Mouse (Mus musculus) heart, postnatal 36 days (tissue): ENCODE results near the gene Tnrc18. TPM values are rescaled to one million over a fixed set of nuclear protein-coding genes. Genes with fewer than 3 reads are reported as not detected.

Source experiments
- DNase-seq, 2 experiments: peaks; one replicate each; pipeline ENCODE4 v3.0.0; 2021 to 2022
- intact Hi-C: fragments of 180-260 bp; cut with DNase I; formaldehyde crosslinking; loops from one replicate; pipeline ENCODE4 v1.15.1; 2025
- total RNA-seq, 2 experiments: library from RNA; stranded (reverse); gene quantifications; 2 replicates each; pipeline ENCODE4 v1.2.3; 2021

Tnrc18 gene
- total RNA-seq, 2 experiments from 2014 or later = 55.4 to 62.3 TPM

DNA sequence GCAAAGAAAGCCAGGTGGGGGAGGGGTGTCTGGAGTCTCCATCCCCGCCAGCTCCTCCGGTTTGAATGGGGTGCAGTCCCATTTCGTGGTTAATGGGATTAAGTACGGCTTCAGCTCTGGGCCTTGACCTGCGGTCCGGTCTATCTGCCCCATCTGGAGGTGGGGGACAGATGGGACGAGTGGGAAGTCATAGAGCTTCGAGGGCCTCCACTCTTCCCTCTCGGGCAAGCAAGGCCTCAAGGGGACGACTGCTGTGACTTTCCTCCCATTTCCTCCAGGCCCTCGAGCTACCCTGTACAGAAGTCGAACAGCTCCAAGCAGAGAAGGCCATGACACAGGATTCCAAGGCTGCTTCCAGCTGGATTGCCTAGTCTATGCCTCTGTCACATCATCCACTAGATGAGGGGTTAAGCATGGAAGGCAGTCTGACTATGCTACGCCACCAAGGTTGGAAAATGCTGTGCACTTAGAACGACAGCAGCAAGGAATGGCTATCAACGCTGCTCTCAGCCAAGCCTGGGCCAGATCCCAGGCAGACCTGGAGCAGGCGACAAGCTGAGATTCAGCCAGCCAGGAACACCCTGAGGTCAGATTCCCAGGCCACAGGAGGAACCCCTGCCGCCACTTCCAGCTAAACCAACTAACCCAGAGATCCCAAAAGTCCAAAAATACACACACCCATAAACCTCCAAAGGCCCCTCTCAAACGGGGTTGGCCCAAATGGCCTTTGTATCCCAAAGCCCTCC, 4.3 kb downstream of the Tnrc18 start:
- intact Hi-C loops = loop anchor here (10.0 kb wide), 1 partner anchor 712 kb away; the partner anchor contains the start of gene Rac1
- DNase-seq = peak; percentile 69 to 72

DNA sequence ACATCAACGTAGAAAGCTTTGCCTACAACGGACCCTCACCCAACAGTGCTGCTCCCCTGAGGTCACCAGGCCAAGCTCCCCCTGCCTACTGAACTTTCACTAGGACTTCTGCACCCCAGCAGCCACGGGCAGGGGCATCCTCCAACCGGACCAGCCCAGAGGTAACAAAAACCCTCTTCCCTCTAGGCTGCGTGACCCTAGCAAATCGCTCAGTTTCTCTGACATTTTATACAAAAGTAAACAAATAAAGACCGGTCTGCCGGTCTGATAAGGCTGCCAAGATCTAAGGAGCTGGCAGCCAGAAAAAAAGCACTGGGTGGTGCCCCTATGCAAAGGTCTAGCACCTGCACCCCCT, 4.9 kb downstream of the Tnrc18 start:
- intact Hi-C loops = loop anchor here (10.0 kb wide), 1 partner anchor 712 kb away; the partner anchor contains the start of gene Rac1
- DNase-seq = no peak

GRCm38 (mm10) chr5:142811870-142812443, 5.5 kb downstream of the Tnrc18 start:
- intact Hi-C loops = loop anchor here (10.0 kb wide), 1 partner anchor 713 kb away; the partner anchor contains the start of gene Rac1
- DNase-seq = no peak

- DNase-seq = no peak
- intact Hi-C loops = loop anchor here (10.0 kb wide), 1 partner anchor 714 kb away; the partner anchor contains the start of gene Rac1
These were observed 6.5 kb downstream of the Tnrc18 start for GRCm38 (mm10) chr5:142810710-142811599.

GRCm38 (mm10) chr5:142807661-142808060, 9.8 kb downstream of the Tnrc18 start:
- no peak for DNase-seq
- intact Hi-C loops = no loop called here

GRCm38 (mm10) chr5:142803746-142804145, 13.7 kb downstream of the Tnrc18 start:
- DNase-seq = no peak
- intact Hi-C loops = no loop called here

- DNase-seq = no peak
- intact Hi-C loops = no loop called here
These were observed 14.6 kb downstream of the Tnrc18 start for GRCm38 (mm10) chr5:142802884-142803283.

DNA sequence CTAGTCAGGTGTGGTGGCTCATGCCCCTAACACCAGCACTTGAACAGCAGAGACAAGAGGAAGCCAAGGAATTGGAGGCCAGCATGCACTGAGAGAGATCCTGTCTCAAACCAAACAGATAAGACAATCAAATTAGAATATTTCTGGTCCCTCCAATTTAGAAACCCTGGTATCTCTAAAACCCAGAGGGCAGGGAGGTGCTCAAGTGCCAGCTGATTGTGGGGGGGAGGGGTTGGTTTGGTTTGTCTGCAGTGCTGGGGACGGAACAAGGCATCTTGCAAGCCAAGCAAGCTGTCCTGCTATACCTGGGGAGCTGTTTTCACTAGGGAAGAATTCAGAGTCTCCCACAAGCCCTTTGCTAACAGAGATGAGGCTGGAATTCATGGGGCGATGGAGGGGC, 15.5 kb downstream of the Tnrc18 start:
- intact Hi-C loops = no loop called here

DNA sequence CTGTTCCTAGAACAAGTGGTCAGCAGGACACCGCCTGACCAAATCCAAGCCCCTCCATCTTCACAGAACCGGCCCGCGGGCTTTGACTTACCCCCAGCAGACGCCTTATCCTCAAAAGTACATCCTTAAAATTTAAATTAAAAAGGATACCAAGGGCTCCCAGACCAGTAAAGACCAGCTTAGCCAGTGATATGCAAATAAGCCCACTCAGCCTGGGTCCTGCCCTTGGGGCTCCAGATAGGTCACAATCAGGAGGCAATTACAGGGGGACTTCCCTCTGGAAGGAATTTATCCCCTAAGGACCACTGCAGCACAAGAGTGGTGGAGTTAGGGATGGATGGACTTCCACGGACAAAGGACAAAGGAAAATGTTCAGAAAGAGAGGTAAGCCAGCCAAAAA, 16.8 kb downstream of the Tnrc18 start:
- no peak for DNase-seq
- intact Hi-C loops = no loop called here

More for the DNA sequence above, 15.5 kb downstream of the Tnrc18 start:
- DNase-seq = no peak

DNA sequence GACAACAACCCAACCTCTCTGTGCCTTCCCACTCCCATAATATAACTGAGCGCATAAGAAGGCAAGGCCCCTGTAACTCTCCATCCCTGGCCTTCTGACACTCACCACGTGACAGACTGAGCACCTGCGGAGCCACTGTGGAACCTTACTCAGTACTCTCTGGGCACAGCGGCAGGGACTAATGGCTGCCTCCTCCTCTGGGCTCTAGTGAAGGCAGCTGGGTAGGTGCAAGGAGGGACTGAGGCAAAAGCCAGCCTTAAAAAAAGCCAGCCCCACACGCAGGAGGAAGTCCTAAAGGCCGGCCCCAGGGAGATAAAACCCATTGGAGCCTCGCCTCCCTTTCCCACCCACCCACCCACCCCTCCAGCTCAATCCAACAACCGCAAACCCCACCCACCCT, 17.3 kb downstream of the Tnrc18 start:
- no peak for DNase-seq
- intact Hi-C loops = no loop called here

DNA sequence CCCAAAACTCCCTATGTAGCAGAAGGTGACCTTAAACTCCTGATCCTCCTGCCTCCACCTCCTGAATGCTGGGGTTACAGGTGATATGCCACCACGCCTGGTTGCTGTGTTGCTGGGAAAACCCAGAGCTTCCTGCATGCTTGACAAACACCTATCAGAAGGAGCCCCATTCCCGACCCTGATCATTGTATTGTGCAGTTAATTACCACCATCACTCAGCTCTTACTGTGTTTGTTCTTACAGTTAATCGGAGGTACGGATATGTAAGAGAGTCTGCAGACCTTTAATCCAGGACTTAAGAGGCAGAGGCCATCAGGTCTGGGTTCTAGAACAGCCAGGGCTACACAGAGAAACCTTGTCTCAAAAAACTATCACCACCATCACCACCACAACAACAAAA, 18.2 kb downstream of the Tnrc18 start:
- intact Hi-C loops = no loop called here
- no peak for DNase-seq

DNA sequence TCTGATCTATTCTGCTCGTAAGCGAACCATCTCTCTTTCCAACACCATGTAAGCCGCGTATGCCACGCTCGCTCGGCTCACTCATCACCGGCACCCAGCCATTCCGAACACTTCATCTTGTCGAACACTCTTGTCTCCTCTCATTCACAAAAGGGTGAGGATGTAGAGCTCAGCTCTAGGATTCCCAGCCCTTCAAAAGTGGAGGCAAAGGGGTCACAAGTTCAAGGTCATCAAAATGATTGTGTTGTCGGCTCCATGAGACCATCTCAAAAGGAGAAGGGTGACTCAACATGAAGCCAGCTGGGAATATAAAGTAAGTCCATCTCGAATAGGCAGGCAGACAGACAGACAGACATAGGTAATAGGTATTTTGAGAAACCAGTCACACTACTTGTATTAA, 19.3 kb downstream of the Tnrc18 start:
- intact Hi-C loops = no loop called here
- no peak for DNase-seq

DNA sequence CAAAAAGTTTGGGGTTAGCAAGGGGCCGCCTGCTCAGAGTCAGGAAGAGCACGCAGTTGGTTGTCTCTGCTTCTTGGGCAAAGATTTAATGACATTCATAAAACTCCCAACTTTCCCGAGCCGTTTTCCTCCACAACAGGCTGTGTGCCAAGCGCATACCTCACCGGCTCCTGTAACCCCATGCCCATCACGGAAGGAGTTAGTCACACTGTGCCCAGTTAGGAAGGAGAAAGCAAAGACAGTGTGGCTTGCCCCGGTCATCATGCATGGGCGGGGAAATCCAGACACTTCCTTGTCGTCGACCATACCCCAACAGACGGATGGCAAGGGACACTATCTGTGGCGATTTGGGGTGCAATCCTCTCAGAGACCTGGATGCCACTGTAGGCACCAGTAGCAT, 19.8 kb downstream of the Tnrc18 start:
- intact Hi-C loops = no loop called here
- no peak for DNase-seq

DNA sequence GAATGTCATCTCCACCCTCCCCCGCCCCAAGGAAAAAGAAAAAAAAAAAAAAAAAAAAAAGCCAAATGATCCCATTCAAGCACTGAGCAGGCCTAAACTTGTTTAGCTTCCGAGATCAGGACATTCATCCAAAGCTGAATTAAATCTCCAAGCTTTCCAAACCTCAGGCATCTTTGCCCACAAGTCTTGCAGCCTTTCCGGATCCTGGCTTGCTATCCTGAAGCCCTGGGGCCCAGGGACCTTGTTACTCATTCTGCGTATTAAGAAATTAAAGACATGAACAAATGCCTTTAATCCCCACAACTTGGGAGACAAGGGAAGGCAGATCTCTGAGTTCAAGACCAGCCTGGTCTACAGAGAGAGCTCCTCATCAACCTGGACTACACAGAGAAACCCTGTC, 20.5 kb downstream of the Tnrc18 start:
- DNase-seq = no peak
- intact Hi-C loops = no loop called here

- intact Hi-C loops = no loop called here
- peak; percentile 41 to 44 for DNase-seq
These were observed 22.9 kb downstream of the Tnrc18 start for GRCm38 (mm10) chr5:142794582-142794981.

GRCm38 (mm10) chr5:142794161-142794560, 23.3 kb downstream of the Tnrc18 start:
- DNase-seq = no peak
- intact Hi-C loops = no loop called here

- intact Hi-C loops = no loop called here
- no peak for DNase-seq
These were observed 24.9 kb downstream of the Tnrc18 start for GRCm38 (mm10) chr5:142792594-142792993.

DNA sequence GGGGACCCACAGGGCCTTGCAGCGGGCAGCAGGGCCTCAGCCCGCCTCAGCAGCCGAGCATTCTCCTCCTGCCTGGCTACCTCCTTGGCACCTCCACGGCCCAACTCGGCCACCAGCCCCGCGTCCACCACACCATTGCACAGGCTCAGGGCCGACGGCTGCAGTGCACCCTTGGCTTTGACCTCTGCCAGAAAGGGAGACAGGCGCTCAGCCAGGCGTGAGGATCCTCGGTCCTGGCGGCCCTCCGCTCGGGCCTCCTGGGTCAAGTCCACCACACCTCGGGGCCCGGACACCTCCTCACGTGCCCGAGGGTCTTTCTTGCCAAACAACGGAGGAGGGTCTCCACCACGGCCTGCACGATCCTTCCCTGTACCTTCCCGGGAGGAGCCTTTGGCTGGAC, 29.2 kb downstream of the Tnrc18 start:
- intact Hi-C loops = no loop called here
- DNase-seq = no peak

DNA sequence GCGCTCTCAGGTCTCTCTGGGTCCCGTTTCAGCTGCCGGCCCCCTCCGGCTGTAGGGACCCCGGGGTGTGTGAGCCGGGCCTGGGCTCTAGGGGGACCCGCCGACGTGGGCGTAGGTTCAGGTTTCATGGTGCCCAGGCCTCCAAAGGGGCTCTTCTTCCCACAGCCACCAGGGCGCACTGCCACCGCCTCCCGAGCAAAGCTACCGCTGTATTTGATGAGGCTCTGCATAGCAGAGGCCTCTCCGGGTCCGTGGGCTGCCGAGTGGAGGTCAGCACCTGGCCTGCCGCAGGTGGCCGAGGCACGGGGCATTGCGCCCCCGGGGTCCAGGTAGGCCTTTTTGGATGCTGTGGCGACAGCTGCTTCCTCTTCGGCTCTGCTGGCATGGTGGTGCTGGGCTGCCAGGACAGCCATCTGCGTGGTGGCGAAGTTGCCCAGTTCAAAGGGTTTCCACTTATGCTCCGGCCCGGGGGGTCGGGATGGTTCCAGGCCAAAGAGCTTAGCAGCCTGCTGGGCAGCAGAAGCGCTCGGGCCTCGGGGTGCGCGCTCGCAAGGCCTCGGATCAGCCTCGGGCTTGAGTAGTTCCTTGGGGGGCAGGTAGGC, 30.1 kb downstream of the Tnrc18 start:
- intact Hi-C loops = no loop called here
- DNase-seq = no peak

DNA sequence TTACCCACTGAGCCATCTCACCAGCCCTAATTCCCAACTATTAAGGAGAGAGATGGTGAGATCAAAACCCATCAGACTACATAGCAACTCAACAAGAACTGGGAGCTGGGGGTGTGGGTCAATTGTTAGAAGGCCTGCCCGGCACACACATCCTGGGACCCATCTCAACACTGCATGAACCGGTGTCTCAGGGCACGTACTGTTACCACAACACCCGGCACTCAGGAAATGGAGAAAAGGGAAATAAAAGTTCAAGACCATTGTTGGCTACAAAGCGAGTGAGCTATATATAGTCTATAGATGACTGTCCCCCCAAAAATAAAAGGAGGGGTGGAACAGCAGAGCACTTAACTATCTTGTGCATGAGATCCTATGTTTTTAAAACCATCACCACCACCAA, 30.8 kb downstream of the Tnrc18 start:
- DNase-seq = no peak
- intact Hi-C loops = no loop called here

DNA sequence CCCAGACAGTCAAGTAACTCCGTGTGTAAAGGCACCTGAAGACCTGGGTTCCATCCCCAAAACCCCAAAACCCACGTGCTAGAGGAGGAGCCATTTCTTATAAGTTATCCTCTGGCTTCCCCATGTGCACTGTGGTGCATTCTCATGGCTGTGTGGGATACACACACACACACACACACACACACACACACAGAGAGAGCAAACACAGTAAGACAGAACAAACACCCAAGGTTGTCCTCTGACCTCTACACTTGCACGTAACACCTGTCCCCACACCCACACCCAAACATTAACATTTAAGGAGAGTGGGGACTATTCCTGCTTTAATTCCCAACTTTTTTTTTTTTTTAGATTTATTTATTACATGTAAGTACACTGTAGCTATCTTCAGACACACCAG, 31.2 kb downstream of the Tnrc18 start:
- no peak for DNase-seq
- intact Hi-C loops = no loop called here
